Mouse (Mus musculus): ENCODE results near the gene Zbtb7b. TPM values are rescaled to one million over a fixed set of nuclear protein-coding genes. Genes with fewer than 3 reads are reported as not detected.

Zbtb7b gene
- total and polyA plus RNA-seq, 3 experiments: 11.9 to 34.2 (median 27.6) TPM

GRCm38 (mm10) chr3:89432606-89433005 is 38.0 kb upstream of the Zbtb7b start:
- in situ Hi-C loops (cut with MboI; ENCODE audit: low pct_ligation_motif_present, low pct_unique_long_range_greater_than_20kb, low sequenced_read_pairs) (no loop called here), dilution Hi-C loops (cut with MboI; ENCODE audit: extremely low pct_ligation_motif_present, extremely low pct_unique_long_range_greater_than_20kb, low sequenced_read_pairs) (no loop called here)
- TF ChIP-seq TBP (conservative IDR thresholded peaks at IDR 0.05; ENCODE audit: low read depth, low read length) (no peak), ZKSCAN1 (IDR thresholded peaks at IDR 0.05; ENCODE audit: borderline replicate concordance, low read depth, low read length) (no peak), BHLHE40 (IDR thresholded peaks at IDR 0.05; ENCODE audit: low read depth, low read length) (no peak), HCFC1 (IDR thresholded peaks at IDR 0.05; ENCODE audit: low read depth, low read length) (no peak), MYC (IDR thresholded peaks at IDR 0.05; ENCODE audit: low read depth, low read length) (no peak), JUN (IDR thresholded peaks at IDR 0.05; ENCODE audit: insufficient read depth, low read depth, low read length) (no peak), NELFE (IDR thresholded peaks at IDR 0.05; ENCODE audit: low read depth, low read length) (no peak)
- H3K4me1 ChIP-seq (ENCODE audit: control insufficient read depth in 1 of 2, insufficient read depth in 2 of 2): peaks cover 6 to 26% of the 10 kb centered on the region in 2 experiments; a peak in 3 of 4 replicates
- H3K4me2 ChIP-seq (ENCODE audit: insufficient read depth, low read depth, poor library complexity, severe bottlenecking): no peak overlapping the region
- DNase-seq (ENCODE audit: extremely low read depth): no peak
- no peaks in the 10 kb centered on the region for H3K9me3 ChIP-seq (replicated peaks; ENCODE audit: low read length)
- H3K27ac ChIP-seq (ENCODE audit: insufficient read depth, low read depth): no peak overlapping the region
- H3K27me3 ChIP-seq (replicated peaks): no peaks in the 10 kb centered on the region
- no peak overlapping the region for H3K4me3 ChIP-seq (replicated peaks in 1 of 3; ENCODE audit: low read depth in 2 of 3, low read length in 2 of 3, poor library complexity in 1 of 3)
- H3K9ac ChIP-seq (ENCODE audit: insufficient read depth, low read depth): no peak overlapping the region
- peaks cover 25 to 44% of the 10 kb centered on the region in 2 experiments for H3K36me3 ChIP-seq (replicated peaks in 1 of 2; ENCODE audit: control insufficient read depth in 1 of 2, insufficient read depth in 1 of 2, low read length in 1 of 2)
- peaks cover 19% of the 10 kb centered on the region for H3K79me2 ChIP-seq (replicated peaks; ENCODE audit: control insufficient read depth, extremely low read depth, insufficient read depth, poor library complexity, severe bottlenecking)

GRCm38 (mm10) chr3:89430171-89431159 is 35.9 kb upstream of the Zbtb7b start, which contains the start of gene Pygo2:
Gene Pygo2 (plus strand): TSS chr3:89430214.
- no peaks in the 10 kb centered on the region for H3K9me3 ChIP-seq (replicated peaks; ENCODE audit: low read length)
- dilution Hi-C loops (cut with MboI; ENCODE audit: extremely low pct_ligation_motif_present, extremely low pct_unique_long_range_greater_than_20kb, low sequenced_read_pairs) (no loop called here), in situ Hi-C loops (cut with MboI; ENCODE audit: low pct_ligation_motif_present, low pct_unique_long_range_greater_than_20kb, low sequenced_read_pairs) (no loop called here)
- H3K79me2 ChIP-seq (replicated peaks; ENCODE audit: control insufficient read depth, extremely low read depth, insufficient read depth, poor library complexity, severe bottlenecking): peaks cover 19% of the 10 kb centered on the region
- peak within 1 kb of the TSS; percentile 70 to 96 (median 95) for H3K4me3 ChIP-seq (replicated peaks in 1 of 3; ENCODE audit: low read depth in 2 of 3, low read length in 2 of 3, poor library complexity in 1 of 3)
- H3K9ac ChIP-seq (ENCODE audit: insufficient read depth, low read depth): peak within 1 kb of the TSS; percentile 93
- no peaks in the 10 kb centered on the region for H3K27me3 ChIP-seq (replicated peaks)
- peak within 1 kb of the TSS; percentile 68 for H3K27ac ChIP-seq (ENCODE audit: insufficient read depth, low read depth)
- H3K36me3 ChIP-seq (replicated peaks in 1 of 2; ENCODE audit: control insufficient read depth in 1 of 2, insufficient read depth in 1 of 2, low read length in 1 of 2): peaks cover 42 to 64% of the 10 kb centered on the region in 2 experiments
- peak within 1 kb of the TSS; percentile 95 for H3K4me2 ChIP-seq (ENCODE audit: insufficient read depth, low read depth, poor library complexity, severe bottlenecking)
- H3K4me1 ChIP-seq (ENCODE audit: control insufficient read depth in 1 of 2, insufficient read depth in 2 of 2): peaks cover 0 to 16% of the 10 kb centered on the region in 2 experiments; a peak in 2 of 4 replicates
- peak; percentile 95 for DNase-seq (ENCODE audit: extremely low read depth)
- peak; percentile 79; the same call in 1 of the 2 replicates for TF ChIP-seq MAZ (IDR thresholded peaks at IDR 0.05; ENCODE audit: low read depth, low read length)
- no peak for TF ChIP-seq ETS1 (conservative IDR thresholded peaks at IDR 0.05; ENCODE audit: low read depth, low read length)
- peak; percentile 88 for TF ChIP-seq ELF1 (IDR thresholded peaks at IDR 0.05; ENCODE audit: low read depth, low read length)
- TF ChIP-seq NELFE (IDR thresholded peaks at IDR 0.05; ENCODE audit: low read depth, low read length): peak; percentile 80
- peak; percentile 71 for TF ChIP-seq NRF1 (IDR thresholded peaks at IDR 0.05; ENCODE audit: low read depth, low read length)
- no peak for TF ChIP-seq TBP (conservative IDR thresholded peaks at IDR 0.05; ENCODE audit: low read depth, low read length)
- no peak; the same call in 1 of the 2 replicates for TF ChIP-seq ZMIZ1 (IDR thresholded peaks at IDR 0.05; ENCODE audit: low read depth, low read length)
- 0 out of 2 replicates have a peak, but pooled peaks have one; percentile 58 for TF ChIP-seq TCF12 (IDR thresholded peaks at IDR 0.05; ENCODE audit: low read depth, low read length)
- TF ChIP-seq ZNF384 (IDR thresholded peaks at IDR 0.05; ENCODE audit: low read depth, low read length): no peak
- TF ChIP-seq GABPA (IDR thresholded peaks at IDR 0.05; ENCODE audit: insufficient replicate concordance, low read depth, low read length): no peak
- TF ChIP-seq JUND (conservative IDR thresholded peaks at IDR 0.05; ENCODE audit: low read depth, low read length): no peak
- TF ChIP-seq CTCF (conservative IDR thresholded peaks at IDR 0.05 in 1 of 2, IDR thresholded peaks at IDR 0.05 in 1 of 2; ENCODE audit: low read depth in 2 of 2, low read length in 2 of 2): no peak
- no peak; the same call in 1 of the 2 replicates for TF ChIP-seq CHD2 (IDR thresholded peaks at IDR 0.05; ENCODE audit: low read length)
- peak; percentile 51 for TF ChIP-seq IRF4 (IDR thresholded peaks at IDR 0.05; ENCODE audit: low read depth, low read length)
- TF ChIP-seq POLR2AphosphoS2 (IDR thresholded peaks at IDR 0.05; ENCODE audit: low read depth, low read length): peak; percentile 98
- TF ChIP-seq ZC3H11A (IDR thresholded peaks at IDR 0.05; ENCODE audit: low read depth, low read length): no peak
- no peak for TF ChIP-seq E2F4 (IDR thresholded peaks at IDR 0.05; ENCODE audit: insufficient replicate concordance, low read depth, low read length)
- TF ChIP-seq KAT2A (IDR thresholded peaks at IDR 0.05; ENCODE audit: insufficient replicate concordance, low read length): no peak
- peak; percentile 79 for TF ChIP-seq HCFC1 (IDR thresholded peaks at IDR 0.05; ENCODE audit: low read depth, low read length)
- no peak for TF ChIP-seq USF1 (IDR thresholded peaks at IDR 0.05; ENCODE audit: low read depth, low read length)
- peak; percentile 63; the same call in 1 of the 2 replicates for TF ChIP-seq MEF2A (IDR thresholded peaks at IDR 0.05; ENCODE audit: borderline replicate concordance, low read depth, low read length)
- 0 out of 2 replicates have a peak, but pooled peaks have one; percentile 42 for TF ChIP-seq MAX (IDR thresholded peaks at IDR 0.05; ENCODE audit: low read length)
- peak; percentile 80 for TF ChIP-seq POLR2A (IDR thresholded peaks at IDR 0.05; ENCODE audit: low read depth, low read length)
- no peak for TF ChIP-seq CHD1 (IDR thresholded peaks at IDR 0.05; ENCODE audit: low read depth, low read length)
- no peak; the same call in none of the 2 replicates for TF ChIP-seq MXI1 (IDR thresholded peaks at IDR 0.05; ENCODE audit: low read depth, low read length)
